Mouse (Mus musculus) hindbrain, embryonic 11.5 days (tissue): Measurements from ENCODE around the gene Dvl1. TPM values are rescaled to one million over a fixed set of nuclear protein-coding genes. Genes with fewer than 3 reads are reported as not detected.

ENCODE experiments used
- ATAC-seq: fragments of 200-750 bp; cut with Nextera tagmentation; 2 replicates; pipeline ENCODE4 v1.8.0; 2017; ENCODE audit warnings: mild to moderate bottlenecking, moderate TSS enrichment, moderate library complexity; ENCODE audit not compliant: low FRiP score
- DNase-seq: peaks from one replicate; pipeline ENCODE4 v3.0.0-alpha.2; 2015; ENCODE audit warnings: low spot score
- H3K27ac ChIP-seq: fragments of 300-500 bp; sonication (generic); 2 replicates; pipeline ENCODE4 v1.5.1; 2014; ENCODE audit warnings: mild to moderate bottlenecking, low read depth, low read length
- H3K27me3 ChIP-seq: fragments of 300-500 bp; sonication (generic); 2 replicates; pipeline ENCODE4 v1.6.1; 2014; ENCODE audit warnings: mild to moderate bottlenecking, low read length, moderate library complexity, mixed read lengths; ENCODE audit not compliant: control insufficient read depth, insufficient read depth
- H3K36me3 ChIP-seq: fragments of 300-500 bp; sonication (generic); 2 replicates; pipeline ENCODE4 v1.6.1; 2014; ENCODE audit warnings: mild to moderate bottlenecking, low read length, moderate library complexity, mixed read lengths; ENCODE audit not compliant: control insufficient read depth, insufficient read depth
- H3K4me1 ChIP-seq: fragments of 300-500 bp; sonication (generic); replicated peaks from 2 replicates; pipeline ENCODE4 v1.6.1; 2014; ENCODE audit warnings: low read length, mixed read lengths; ENCODE audit not compliant: control insufficient read depth, insufficient read depth
- H3K4me2 ChIP-seq: fragments of 300-500 bp; sonication (generic); replicated peaks from 2 replicates; pipeline ENCODE4 v1.6.1; 2014; ENCODE audit warnings: mild to moderate bottlenecking, low read depth, low read length
- H3K4me3 ChIP-seq: fragments of 300-500 bp; sonication (generic); 2 replicates; pipeline ENCODE4 v1.5.1; 2014; ENCODE audit warnings: low read depth, low read length
- H3K9ac ChIP-seq: fragments of 300-500 bp; sonication (generic); 2 replicates; pipeline ENCODE4 v1.6.1; 2014; ENCODE audit warnings: low read depth, low read length
- H3K9me3 ChIP-seq: fragments of 300-500 bp; sonication (generic); 2 replicates; pipeline ENCODE4 v1.6.1; 2016; ENCODE audit warnings: low read length; ENCODE audit not compliant: control insufficient read depth
- WGBS: fragments of 180-500 bp; shearing (Covaris S2); extraction: QIAGEN DNeasy Blood & Tissue Kit; methylation state at CpG from one replicate; pipeline ENCODE4 v1.1.7; 2014; 5-methylcytosine and 5-hydroxymethylcytosine counted together
- polyA plus RNA-seq: library from polyadenylated mRNA; unstranded; fragments of >200 nt; fragmentation: Nextera tagmentation; extraction: Ambion mirVana; gene quantifications from 2 replicates; pipeline ENCODE4 v1.2.1, GENCODE M21; 2014

Gene Dvl1
- polyA plus RNA-seq, 1 experiment from 2014 or later = 7.5 TPM

DNA sequence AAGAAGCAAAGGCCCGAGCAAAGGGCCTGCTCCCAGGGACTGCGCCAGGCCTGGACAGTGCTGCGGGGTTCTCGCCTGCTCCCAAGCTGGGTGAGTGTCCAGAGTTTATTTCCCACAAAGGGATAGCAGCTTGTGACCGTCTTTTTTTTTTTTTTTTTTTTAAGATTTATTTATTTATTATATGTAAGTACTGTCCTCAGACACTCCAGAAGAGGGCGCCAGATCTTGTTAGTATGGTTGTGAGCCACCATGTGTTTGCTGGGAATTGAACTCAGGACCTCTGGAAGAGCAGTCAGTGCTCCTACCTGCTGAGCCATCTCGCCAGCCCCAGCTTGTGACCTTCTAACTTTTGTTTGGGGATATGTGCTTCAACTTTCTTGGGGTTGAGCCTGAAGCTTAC, 26.2 kb upstream of the Dvl1 start:
- Histone ChIP-seq H3K9me3 (no peaks in the 10 kb centered on the region), H3K36me3 (peaks cover 35% of the 10 kb centered on the region), H3K27me3 (no peaks in the 10 kb centered on the region), H3K4me2 (no peak overlapping the region), H3K4me3 (no peak overlapping the region), H3K9ac (no peak overlapping the region), H3K27ac (no peak overlapping the region), H3K4me1 (no peaks in the 10 kb centered on the region)
- ATAC-seq (no peak), DNase-seq (peak; percentile 48)
- WGBS = 91% methylated on average over 7 of the region's 7 CpGs

DNA sequence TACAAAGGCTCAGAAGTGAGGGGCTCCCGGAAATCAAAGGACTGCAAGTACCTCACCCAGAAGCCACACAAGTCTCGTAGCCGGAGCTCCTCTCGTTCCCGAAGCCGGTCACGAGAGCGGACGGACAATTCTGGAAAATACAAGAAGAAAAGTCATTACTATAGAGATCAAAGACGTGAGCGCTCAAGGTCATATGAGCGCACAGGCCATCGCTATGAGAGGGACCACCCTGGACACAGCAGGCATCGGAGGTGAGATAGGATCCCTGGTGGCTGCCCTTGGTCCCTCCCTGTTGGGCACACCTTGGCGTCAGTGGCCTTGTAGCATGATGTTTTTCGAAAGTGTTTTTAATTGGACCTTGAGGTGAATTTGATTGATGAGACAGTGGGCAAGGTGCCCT, 23.8 kb upstream of the Dvl1 start:
- Histone ChIP-seq H3K4me2 (no peak overlapping the region), H3K27me3 (no peaks in the 10 kb centered on the region), H3K36me3 (peaks cover 26% of the 10 kb centered on the region), H3K9me3 (no peaks in the 10 kb centered on the region), H3K4me3 (no peak overlapping the region), H3K27ac (no peak overlapping the region; the same call in 1 of the 2 replicates), H3K9ac (no peak overlapping the region), H3K4me1 (no peaks in the 10 kb centered on the region)
- DNase-seq (no peak), ATAC-seq (no peak)
- WGBS = 95% methylated on average over 16 of the region's 16 CpGs

DNA sequence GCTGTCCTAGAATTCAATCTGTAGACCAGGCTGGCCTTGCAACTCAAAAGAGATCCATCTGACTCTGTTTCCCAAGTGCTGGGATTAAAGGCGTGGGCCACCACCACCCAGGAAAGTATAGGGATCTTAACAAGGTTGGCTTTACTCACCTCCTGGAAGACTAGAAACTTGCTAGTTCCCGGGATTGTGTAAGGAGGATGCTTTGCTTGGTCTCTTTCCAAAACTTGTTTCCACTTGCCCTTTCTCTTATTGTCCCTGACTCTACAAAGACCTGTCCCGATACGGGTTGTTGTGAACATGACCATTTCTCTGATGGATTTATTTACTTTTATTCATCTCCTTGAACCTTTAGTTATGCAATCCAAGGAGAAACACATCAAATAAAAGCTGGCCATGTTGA, 17.3 kb upstream of the Dvl1 start:
- 92% methylated on average over 4 of the region's 4 CpGs for WGBS
- no peaks in the 10 kb centered on the region for H3K9me3 ChIP-seq
- peaks cover 4% of the 10 kb centered on the region; the same call in 1 of the 2 replicates for H3K4me1 ChIP-seq
- no peak for ATAC-seq
- DNase-seq = no peak
- no peak overlapping the region for H3K9ac ChIP-seq
- H3K4me2 ChIP-seq = no peak overlapping the region
- H3K36me3 ChIP-seq = no peaks in the 10 kb centered on the region; the same call in 1 of the 2 replicates
- no peak overlapping the region for H3K4me3 ChIP-seq
- no peaks in the 10 kb centered on the region for H3K27me3 ChIP-seq
- H3K27ac ChIP-seq = no peak overlapping the region

DNA sequence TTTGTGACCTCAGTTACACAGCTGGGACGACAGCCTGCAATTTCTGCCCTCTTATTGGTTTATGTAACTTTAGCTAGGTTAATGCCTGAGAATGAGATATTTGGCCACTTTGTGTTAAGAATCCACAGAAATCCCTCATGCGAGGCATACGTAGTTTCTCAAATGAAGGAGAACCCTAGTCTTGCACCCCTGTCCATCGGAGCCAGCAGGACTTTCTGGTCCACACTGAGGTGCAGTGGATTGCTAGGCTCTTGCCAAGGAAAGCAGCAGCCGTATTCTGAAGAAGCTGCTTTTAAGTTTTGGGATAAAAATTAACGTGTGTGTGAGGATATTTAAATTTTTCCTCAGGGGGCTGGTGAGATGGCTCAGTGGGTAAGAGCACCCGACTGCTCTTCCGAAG, 16.6 kb upstream of the Dvl1 start:
- H3K4me3 ChIP-seq = peak overlapping the region; percentile 90; the same call in 1 of the 2 replicates
- no peaks in the 10 kb centered on the region for H3K27me3 ChIP-seq
- peak overlapping the region; percentile 60; the same call in 1 of the 2 replicates for H3K27ac ChIP-seq
- H3K36me3 ChIP-seq = no peaks in the 10 kb centered on the region; the same call in 1 of the 2 replicates
- ATAC-seq (no peak), DNase-seq (no peak)
- peak overlapping the region; percentile 97; the same call in 1 of the 2 replicates for H3K4me2 ChIP-seq
- H3K9me3 ChIP-seq = no peaks in the 10 kb centered on the region
- WGBS = 60% methylated on average over 8 of the region's 8 CpGs
- H3K9ac ChIP-seq = no peak overlapping the region
- peaks cover 4% of the 10 kb centered on the region; the same call in 1 of the 2 replicates for H3K4me1 ChIP-seq

DNA sequence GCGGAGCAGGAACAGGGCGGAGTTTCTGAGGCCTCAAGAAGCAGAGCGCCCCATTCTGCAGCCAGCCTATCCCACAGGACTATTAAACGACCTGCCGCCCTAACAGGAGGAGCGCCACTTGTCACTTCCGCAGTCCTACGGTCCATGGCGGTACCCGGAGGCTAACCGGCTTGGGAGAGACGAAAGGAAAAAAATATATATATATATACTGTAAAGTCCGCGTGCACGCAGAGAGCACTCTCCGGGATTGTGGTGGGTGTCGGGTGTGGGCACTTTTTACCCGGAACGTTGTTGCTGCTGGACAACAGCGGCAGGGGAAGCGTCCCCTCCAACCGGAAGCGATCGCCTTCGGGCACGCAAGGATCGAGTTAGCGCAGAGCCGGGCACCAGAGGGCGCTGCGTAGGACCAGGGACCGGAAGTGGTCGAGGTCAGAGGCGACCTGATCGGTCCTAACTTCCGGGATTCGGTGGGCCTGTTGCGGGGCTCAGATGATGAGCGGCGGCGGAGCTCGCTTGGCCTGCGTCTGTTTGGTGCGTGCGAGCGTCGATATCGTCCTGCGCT, 15.9 kb upstream of the Dvl1 start, which contains the start of gene Aurkaip1:
Gene Aurkaip1 (plus strand): TSS at position 68 of the 562 bp plus-strand sequence.
- H3K4me2 ChIP-seq = peak within 1 kb of the TSS; percentile 97
- peak within 1 kb of the TSS; percentile 86 for H3K27ac ChIP-seq
- H3K9me3 ChIP-seq = no peaks in the 10 kb centered on the region
- H3K4me1 ChIP-seq = peaks cover 4% of the 10 kb centered on the region; the same call in 1 of the 2 replicates
- H3K36me3 ChIP-seq = no peaks in the 10 kb centered on the region; the same call in 1 of the 2 replicates
- WGBS = under 1% methylated on average over 49 of the region's 49 CpGs
- ATAC-seq = peak; percentile 93
- peak within 1 kb of the TSS; percentile 90 for H3K9ac ChIP-seq
- no peaks in the 10 kb centered on the region for H3K27me3 ChIP-seq
- peak within 1 kb of the TSS; percentile 90 for H3K4me3 ChIP-seq
- peak; percentile 99 for DNase-seq

DNA sequence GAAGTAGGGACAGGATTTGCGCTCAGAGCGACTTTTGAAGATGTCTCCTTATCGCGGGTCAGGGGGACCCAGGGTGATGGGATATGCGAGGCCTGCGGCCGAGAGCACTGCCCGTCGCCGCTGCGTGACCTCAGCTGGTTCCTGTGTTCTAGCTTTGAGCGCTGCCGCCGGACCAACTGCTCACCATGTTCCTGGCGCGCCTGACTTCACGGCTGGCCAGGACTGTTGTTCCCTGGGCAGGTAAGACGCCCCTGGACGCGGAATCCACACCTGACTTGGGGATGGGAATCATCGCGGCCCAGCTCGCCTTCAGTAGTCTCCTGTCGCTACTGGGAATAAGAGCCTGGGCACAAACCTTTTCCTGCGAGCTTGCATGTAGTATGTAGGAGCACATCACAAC, 15.4 kb upstream of the Dvl1 start:
- Histone ChIP-seq H3K27ac (peak overlapping the region; percentile 86), H3K36me3 (no peaks in the 10 kb centered on the region; the same call in 1 of the 2 replicates), H3K27me3 (no peaks in the 10 kb centered on the region), H3K4me3 (peak overlapping the region; percentile 90), H3K4me1 (peaks cover 4% of the 10 kb centered on the region; the same call in 1 of the 2 replicates), H3K9ac (peak overlapping the region; percentile 90), H3K4me2 (peak overlapping the region; percentile 97), H3K9me3 (no peaks in the 10 kb centered on the region)
- DNase-seq (no peak), ATAC-seq (no peak; the same call in 1 of the 2 replicates)
- 1% methylated on average over 25 of the region's 25 CpGs for WGBS

DNA sequence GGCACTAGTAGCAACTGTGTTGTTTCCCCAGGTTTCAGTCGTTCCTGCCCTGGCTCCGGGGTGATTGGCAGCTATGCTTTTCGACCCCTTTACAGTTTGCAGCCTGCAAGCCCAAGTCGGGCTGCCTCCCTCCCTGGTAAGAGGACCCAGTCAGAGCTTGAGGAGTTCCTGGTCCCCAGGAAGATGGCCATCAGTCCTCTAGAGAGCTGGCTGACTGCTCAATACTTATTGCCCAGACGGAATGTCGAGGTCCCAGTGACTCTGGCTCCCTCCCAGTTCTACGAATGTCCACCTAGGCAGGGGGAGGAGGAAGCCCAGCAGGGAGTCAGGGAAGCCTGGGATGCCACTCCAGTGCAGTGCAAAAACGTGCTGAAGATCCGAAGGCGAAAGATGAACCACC, 14.9 kb upstream of the Dvl1 start:
- H3K36me3 ChIP-seq = no peaks in the 10 kb centered on the region; the same call in 1 of the 2 replicates
- 58% methylated on average over 10 of the region's 10 CpGs for WGBS
- no peak overlapping the region for H3K27ac ChIP-seq
- H3K9me3 ChIP-seq = no peaks in the 10 kb centered on the region
- peak overlapping the region; percentile 90 for H3K9ac ChIP-seq
- DNase-seq (no peak), ATAC-seq (no peak)
- peaks cover 4% of the 10 kb centered on the region; the same call in 1 of the 2 replicates for H3K4me1 ChIP-seq
- peak overlapping the region; percentile 97 for H3K4me2 ChIP-seq
- H3K27me3 ChIP-seq = no peaks in the 10 kb centered on the region
- H3K4me3 ChIP-seq = peak overlapping the region; percentile 90

DNA sequence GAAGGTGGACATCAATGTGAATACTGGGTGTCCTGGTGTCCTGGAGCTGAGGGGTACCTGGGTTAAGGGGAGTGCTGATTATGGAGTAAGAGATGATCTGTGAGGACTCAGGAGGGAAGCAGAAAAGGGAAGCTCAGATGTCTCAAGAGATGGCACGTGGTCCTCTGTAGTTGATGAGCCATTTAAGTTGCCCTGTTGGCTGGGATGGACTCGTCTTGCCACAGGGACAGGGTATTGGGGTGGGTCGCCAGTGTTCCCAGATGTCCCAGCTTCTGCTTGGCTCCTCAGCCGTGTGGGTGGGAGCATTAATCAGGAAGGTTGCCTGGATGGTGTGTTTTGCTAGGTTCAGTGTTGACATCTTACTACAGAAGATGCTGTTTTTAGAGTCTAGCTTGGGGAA, 14.0 kb upstream of the Dvl1 start:
- no peak overlapping the region for H3K4me2 ChIP-seq
- H3K36me3 ChIP-seq = no peaks in the 10 kb centered on the region; the same call in 1 of the 2 replicates
- ATAC-seq (no peak), DNase-seq (no peak)
- no peak overlapping the region for H3K4me3 ChIP-seq
- H3K4me1 ChIP-seq = peaks cover 4% of the 10 kb centered on the region; the same call in 1 of the 2 replicates
- 87% methylated on average over 4 of the region's 4 CpGs for WGBS
- H3K9me3 ChIP-seq = no peaks in the 10 kb centered on the region
- no peak overlapping the region for H3K9ac ChIP-seq
- H3K27me3 ChIP-seq = no peaks in the 10 kb centered on the region
- H3K27ac ChIP-seq = no peak overlapping the region

DNA sequence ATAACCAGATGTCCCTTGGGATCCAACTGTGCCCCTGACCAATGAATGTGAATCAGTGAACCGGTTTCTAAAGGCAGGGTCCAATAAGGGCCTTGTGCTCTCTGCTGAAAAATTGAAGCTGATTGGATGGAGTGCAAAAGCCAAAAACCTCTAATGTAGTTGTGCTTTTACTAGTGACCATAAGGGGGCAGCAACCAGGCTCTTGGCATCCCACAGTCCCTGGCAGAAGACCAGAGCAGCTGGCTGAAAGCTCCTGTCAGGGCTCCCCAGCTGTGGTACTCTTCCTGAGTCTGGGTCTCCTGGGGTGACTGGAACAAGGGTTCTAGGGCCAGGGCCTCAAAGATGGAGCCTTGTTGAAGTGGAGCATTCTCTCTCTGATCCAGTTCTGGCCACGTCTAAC, 13.4 kb upstream of the Dvl1 start:
- H3K9ac ChIP-seq = no peak overlapping the region
- peak; percentile 79 for DNase-seq
- H3K27me3 ChIP-seq = no peaks in the 10 kb centered on the region
- 0 out of 2 replicates have a peak overlapping the region, but pooled peaks have one; percentile 17 for H3K27ac ChIP-seq
- H3K4me3 ChIP-seq = no peak overlapping the region
- H3K36me3 ChIP-seq = no peaks in the 10 kb centered on the region; the same call in 1 of the 2 replicates
- H3K9me3 ChIP-seq = no peaks in the 10 kb centered on the region
- H3K4me2 ChIP-seq = no peak overlapping the region
- 45% methylated on average over 2 of the region's 2 CpGs for WGBS
- peak; percentile 48; the same call in 1 of the 2 replicates for ATAC-seq
- H3K4me1 ChIP-seq = peaks cover 4% of the 10 kb centered on the region; the same call in 1 of the 2 replicates
